Mouse (Mus musculus) left cerebral cortex, postnatal 14 days (tissue): ENCODE measurements around the gene Srrm4. TPM values are rescaled to one million over a fixed set of nuclear protein-coding genes. Genes with fewer than 3 reads are reported as not detected.
"Not testable (repeated sequence)": the region's sequence is repeated elsewhere in the genome, so short reads cannot be mapped to it uniquely, and the experiment has no call there.

Source experiments
- DNase-seq, 2 experiments: peaks; one replicate each; pipeline ENCODE4 v3.0.0; 2021 to 2022; ENCODE audit warnings: low spot score in 2 of 2, mixed read lengths in 1 of 2
- intact Hi-C: fragments of 180-260 bp; cut with DNase I; formaldehyde crosslinking; loops from one replicate; pipeline ENCODE4 v1.15.1; 2025
- total RNA-seq, 2 experiments: library from RNA; stranded (reverse); gene quantifications; 2 replicates each; pipeline ENCODE4 v1.2.3; 2021

Srrm4 gene
- total RNA-seq, 2 experiments from 2014 or later: 28.4 to 29.1 TPM

DNA sequence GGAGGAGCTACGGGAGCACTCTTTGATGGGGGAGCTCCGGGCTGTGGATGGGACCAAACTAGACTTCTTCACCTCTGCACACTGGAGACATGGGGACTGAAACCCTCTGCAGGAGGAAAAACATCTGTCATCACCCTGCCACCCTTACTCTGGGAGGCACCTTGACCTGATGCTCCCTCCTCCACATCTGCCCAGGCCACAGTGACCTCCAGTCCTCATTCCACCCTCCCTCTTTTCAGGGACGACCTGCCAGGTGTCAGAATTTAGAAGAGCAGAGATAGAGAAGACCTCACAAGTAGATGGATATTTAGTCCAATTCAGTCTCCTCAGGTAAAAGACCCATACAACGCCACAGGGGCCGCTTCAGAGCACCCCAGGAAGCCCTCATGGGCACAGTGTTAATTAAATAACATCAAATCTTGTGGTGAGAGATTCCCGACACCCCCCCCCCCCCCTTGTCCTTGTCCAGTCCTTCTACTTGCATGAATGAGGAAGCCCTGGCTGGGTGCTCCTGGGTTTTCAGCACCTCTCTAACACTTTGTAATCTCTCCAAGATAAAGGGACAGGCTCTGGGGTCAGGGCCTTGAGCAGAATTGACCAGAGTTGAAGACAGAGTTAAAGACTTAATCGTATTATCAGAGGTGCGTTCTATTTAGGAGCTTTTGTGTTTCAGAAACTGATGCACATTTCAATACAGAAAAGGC, 141.9 kb downstream of the Srrm4 start:
- intact Hi-C loops: loop anchor here (5.0 kb wide), 2 partner anchors 62 to 217 kb away; no protein-coding TSS in a partner anchor
- no peak for DNase-seq

DNA sequence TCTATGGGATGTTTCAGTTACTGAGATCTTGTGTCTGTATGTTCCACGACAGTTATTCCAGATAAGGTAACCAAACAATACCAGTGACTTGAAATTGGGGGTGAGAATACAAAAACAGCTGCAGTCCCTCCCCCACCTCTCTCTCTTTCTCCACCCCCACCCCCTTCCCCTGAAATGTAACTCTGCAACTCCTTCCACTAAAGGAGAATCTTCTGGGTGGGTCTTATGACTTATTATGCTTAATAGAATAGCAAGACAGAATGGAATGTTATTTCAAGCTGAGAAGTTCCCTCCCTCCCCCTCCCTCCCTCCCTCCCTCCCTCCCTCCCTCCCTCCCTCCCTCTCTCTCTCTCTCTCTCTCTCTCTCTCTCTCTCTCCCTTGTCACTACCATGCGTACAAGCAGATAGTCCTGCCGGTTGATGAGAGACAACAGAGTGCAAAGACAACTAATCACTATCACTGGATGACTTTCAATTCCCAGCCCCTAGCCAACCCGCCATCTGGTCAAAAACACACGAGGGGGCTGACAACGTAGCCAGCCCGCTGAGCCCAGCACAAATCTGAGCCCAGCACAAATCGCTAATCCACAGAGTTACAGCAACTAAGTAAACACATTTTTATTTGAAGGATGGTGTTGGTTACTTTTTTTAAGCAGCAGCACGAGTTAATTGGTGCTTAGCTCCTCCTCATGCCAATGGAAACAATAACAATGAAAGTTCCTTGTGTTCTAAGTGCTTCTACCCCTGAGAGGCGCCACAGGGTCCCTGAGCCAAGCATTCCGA, 143.0 kb downstream of the Srrm4 start:
- DNase-seq: no peak
- intact Hi-C loops: no loop called here

DNA sequence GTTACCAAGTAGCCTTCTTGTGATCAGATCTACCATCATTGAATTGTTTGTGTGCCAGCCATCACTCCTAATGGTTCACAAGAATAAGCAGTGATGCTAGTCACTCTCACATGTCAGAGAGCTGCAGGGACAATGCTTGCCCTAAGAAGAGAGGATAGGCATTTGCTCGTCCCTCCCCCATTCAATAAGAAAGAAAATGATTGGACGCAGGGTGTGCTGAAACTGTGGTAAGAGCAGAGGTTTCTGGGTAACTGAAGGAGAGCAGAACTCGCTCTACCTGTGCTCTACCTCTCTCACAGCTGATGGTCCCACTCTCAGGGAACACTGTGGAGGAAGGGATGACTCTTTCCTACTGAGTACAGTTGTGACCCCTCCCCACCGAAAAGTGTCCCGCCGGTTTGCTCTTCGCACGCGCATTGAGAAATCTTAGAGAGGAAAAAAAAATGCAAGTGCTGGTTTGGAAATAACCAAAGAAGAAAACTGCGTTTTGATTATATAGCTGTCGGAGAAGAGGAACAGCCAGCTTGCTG, 143.7 kb downstream of the Srrm4 start:
- no peak for DNase-seq
- intact Hi-C loops: no loop called here

- peak; percentile 43 to 47 for DNase-seq
- intact Hi-C loops: no loop called here
Measured at GRCm38 (mm10) chr5:116446552-116446951, 145.1 kb downstream of the Srrm4 start.

DNA sequence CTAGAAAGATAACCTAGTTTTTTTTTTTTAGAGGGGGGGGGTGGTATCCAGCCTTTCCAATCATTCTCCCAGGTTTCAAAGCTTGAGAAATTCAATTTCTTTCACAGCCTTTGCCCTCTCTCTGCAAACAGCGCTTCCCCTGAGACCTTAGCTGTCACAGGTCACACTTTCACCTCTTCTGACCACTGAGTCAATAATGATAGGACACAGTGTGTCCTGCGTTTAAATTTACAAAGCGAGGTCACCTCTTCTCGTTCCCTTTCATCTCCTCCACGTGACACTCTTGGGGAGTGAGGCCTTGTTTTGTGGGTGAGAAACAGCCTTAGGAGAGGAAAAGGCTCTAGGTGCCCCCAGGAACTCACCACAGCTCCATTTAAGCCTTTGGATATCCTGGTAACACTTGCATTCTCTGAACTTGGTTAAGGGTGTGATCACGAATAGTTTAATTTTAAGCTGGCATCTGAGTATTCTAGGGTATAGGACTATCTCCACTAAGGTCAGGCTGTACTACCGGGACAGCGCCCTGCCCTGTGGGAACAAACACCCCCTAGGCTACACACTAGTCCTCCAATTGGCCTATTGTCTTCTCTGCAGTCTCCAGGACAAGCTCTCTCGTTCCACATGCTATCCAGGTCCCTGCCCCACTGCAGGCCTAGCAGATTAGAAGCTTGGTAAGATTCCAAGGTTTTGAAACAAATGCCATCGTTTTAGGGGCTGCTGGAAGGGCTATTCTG, 145.8 kb downstream of the Srrm4 start:
- intact Hi-C loops: no loop called here
- no peak for DNase-seq

DNA sequence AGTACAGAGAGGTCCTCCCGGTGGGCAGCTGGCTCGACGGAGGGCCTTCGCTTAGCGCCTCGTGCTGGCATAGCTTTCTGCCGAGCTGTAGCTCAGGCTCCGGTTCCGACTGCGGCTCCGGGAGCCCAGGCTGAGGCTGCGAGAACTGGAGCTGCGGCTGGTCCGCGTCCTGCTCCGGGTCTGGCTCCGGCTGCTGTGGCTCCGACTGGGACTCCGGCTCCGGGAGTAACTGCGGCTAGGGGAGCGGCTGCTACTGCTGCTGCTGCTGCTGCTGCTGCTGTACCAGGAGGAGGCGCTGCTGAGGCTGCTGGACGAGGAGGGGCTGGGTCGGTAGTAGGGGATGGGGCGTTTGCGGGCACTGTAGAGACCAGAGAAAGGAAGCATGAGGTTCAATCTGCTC, 147.1 kb downstream of the Srrm4 start:
- intact Hi-C loops: no loop called here
- no peak for DNase-seq

DNA sequence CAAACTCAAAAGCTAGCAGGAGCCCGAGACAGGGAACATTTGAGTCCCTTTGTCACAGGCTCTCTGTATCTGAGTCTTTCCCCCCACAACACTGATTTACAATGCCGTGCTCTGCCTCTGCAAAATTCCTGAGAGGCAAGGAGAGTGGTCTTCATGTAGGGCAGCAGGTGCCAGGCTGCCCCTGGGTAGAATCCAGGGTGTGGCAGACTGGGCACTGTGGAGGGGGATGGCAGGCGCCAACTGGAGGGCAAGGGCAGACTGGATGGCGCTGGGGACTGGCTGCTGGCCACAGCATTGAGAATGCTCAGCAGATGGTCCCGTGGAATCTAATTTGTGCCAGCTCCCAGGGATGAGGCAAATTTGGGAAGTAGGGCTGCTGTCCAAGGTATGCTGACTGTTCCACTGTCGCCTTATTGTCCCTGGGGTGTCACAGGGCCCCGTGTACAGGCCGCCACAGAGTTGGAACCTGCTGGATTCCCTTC, 148.1 kb downstream of the Srrm4 start:
- peak; percentile 52 to 70 for DNase-seq
- intact Hi-C loops: no loop called here

GRCm38 (mm10) chr5:116442697-116443458, 148.7 kb downstream of the Srrm4 start:
- peak; percentile 67 to 77 for DNase-seq

GRCm38 (mm10) chr5:116440251-116440650, 151.4 kb downstream of the Srrm4 start:
- DNase-seq: peak in 1 of 2 experiments; percentile 62
- intact Hi-C loops: no loop called here

More at GRCm38 (mm10) chr5:116442697-116443458, 148.7 kb downstream of the Srrm4 start:
- intact Hi-C loops: no loop called here

- intact Hi-C loops: no loop called here
- DNase-seq: no peak
Measured at GRCm38 (mm10) chr5:116438328-116438727, 153.3 kb downstream of the Srrm4 start.

DNA sequence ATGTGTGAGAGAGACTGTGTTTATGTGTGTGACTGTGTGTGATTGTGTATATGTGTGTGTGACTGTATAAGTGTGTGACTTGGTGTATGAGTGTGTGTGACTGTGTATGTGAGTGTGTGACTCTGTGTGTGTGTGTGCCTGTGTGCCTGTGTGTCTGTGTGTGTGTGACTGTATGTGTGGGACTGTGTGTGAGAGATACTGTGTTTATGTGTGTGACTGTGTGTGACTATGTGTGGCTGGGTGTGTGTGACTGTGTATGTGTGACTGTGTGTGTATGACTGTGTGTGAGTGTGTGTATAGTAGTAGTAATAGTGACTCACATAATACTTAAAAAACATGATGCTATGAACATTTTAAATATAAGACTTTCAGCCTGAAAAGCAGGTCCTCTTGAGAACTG, 155.5 kb downstream of the Srrm4 start:
- no peak for DNase-seq
- intact Hi-C loops: no loop called here

DNA sequence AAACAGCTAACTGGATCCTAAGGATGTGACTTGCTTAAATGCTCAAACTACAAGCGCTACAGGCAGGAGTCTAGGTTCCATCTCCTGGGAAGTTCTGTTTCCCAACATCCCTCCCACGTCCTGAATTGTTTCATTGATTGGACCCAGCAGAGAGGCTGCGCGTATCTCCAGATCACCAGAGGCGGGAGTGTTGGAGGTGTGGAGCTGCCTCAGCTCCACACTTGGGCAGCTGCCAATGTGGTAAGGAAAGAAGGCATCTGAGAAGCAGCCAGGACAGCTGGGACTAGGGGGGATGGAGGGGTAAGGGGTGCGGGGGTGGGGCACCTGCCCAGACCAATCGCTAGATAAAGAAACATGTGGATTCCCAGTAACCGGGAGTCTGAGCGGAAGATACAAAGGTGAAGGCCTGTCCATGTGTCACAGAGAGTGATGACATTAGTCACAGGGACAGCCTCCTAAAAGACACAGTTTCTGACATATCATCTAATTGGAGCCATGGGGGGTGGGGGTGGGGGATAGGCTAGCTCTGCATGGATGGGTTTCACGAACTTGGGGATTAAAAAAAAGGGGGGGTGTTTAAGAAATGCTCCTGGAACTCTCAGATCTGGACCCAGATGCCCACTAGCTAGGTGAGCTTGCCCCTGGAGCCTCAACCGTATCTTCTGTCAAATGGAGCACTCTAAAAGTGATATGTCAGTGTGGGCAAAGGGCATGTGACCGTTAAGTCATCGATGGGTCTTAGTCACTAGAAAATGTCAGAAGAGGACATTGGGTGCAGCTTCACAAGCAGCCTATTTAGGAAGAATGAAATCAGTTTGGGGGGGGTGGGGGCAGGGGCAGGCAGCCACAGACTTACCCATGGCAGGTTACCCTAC, 156.4 kb downstream of the Srrm4 start:
- intact Hi-C loops: no loop called here
- DNase-seq: peak in 1 of 2 experiments; percentile 47

DNA sequence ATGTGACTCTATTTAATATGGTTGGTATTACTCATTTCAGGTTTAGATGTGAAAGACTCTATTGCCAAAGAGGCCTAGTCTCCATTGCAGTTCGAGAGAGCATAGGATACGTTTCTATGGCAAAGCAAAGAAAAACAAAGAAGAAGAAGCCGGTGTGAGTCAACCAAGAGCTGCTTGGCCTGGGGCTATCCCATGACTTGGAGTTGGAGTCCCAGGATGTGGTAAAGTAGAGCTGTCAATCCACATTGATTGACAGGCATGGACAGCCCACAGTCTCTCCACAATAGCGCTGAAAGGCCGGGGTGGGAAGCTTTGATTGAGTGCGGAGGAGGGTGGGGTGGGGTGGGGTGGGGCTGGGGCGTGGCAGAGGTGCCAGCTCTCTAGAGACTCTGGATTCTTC, 158.7 kb downstream of the Srrm4 start:
- no peak for DNase-seq
- intact Hi-C loops: no loop called here

GRCm38 (mm10) chr5:116426701-116427100, 164.9 kb downstream of the Srrm4 start:
- DNase-seq: no peak
- intact Hi-C loops: no loop called here

- DNase-seq, intact Hi-C loops: not testable (repeated sequence)
Measured at GRCm38 (mm10) chr5:116425709-116426108, 165.9 kb downstream of the Srrm4 start.

DNA sequence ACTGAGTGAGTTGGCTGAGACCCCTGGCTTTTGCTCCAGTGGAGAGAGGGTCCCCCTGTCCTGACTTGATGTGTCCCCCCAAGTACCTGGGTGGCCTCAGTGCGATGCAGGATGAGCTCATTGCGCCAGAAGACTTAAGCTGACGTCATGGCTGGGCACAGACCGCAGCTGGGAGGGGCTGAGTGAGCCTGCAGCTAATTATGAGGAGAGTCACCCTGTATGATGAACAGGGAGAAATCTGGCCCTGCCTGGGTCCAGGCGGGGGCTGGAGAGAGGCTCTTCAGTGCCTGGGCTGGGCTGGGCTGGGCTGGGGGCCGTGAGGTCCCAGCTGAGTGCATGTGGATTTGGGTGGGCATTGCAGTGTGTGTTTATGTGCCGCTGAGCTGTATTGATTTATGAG, 166.3 kb downstream of the Srrm4 start:
- no peak for DNase-seq
- intact Hi-C loops: no loop called here

- no peak for DNase-seq
- intact Hi-C loops: no loop called here
Measured at GRCm38 (mm10) chr5:116423746-116424145, 167.9 kb downstream of the Srrm4 start.

DNA sequence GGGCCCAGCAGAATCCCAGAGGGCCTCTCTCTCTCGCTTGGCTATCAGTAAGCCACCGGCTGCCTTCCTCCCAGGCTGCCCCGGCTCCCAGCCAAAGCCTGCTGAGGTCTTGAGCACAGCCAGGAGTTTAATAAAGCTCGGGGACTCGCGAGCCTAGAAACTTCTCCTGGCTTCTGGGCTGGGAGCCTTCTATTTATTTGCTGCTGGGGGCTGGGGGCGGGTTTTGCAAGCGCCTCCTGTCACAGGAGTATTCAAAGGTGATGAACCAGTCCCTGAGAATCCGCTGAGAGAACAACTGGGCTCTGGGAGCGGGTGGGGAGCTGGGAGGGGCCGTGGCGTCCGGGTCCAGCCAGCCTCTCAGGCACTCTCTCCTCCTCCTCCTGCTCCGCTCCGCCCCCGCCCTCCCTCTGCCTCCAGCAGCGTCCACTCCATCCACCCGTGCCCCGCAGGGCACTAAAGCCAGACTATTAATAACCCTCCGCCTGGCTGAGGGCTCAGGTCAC, 168.9 kb downstream of the Srrm4 start, which contains the start of gene Hspb8:
TSS of gene Hspb8 (minus strand) at position 166 of the 503 bp plus-strand sequence.
- DNase-seq: peak in 1 of 2 experiments; percentile 49
- intact Hi-C loops: no loop called here
